Mouse (Mus musculus) megakaryocyte, embryonic 14.5 days (primary cell): Measurements from ENCODE around the gene Tfdp1.

ENCODE experiments used
- FLI1 ChIP-seq: IDR thresholded peaks from 2 replicates; pipeline ENCODE4 v1.6.1; 2012; ENCODE audit warnings: low read length, inconsistent platforms, mixed read lengths
- GATA1 ChIP-seq: IDR thresholded peaks from 3 replicates; pipeline ENCODE4 v1.6.1; 2012; ENCODE audit warnings: mixed read lengths, low read length, inconsistent platforms, borderline replicate concordance

- TF ChIP-seq GATA1 (no peak), FLI1 (no peak)
Observed at GRCm38 (mm10) chr8:13396725-13397124, 58.2 kb downstream of the Tfdp1 start, which contains the start of gene Atp4b.
